Mouse (Mus musculus): ENCODE data around the gene Ddt.

DNA sequence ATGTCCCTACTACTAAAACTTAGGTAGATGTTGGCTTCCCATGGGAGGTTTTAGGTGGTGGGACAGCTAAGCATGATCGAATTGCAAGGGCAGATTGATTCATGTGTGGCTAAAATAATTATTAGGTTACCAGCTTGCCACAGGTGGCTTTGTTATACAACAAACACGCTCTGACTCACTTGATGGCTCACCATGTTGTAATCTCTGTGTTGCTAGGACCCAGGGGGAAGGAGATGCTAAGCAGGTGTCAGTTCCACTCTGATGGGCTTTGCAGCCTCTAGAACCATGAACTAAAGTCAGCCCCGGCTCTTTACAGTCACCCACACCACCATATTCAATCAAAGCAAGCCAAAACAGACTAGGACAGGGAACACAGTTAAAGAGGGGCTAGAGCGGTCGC is 46.7 kb upstream of the Ddt start:
- TF ChIP-seq GATA1 (IDR thresholded peaks at IDR 0.05; ENCODE audit: borderline replicate concordance, low read length) (no peak), CTCF (IDR thresholded peaks at IDR 0.05; ENCODE audit: low read depth, low read length) (no peak)
